ENCODE assay signal across 8 mouse cellular contexts in genomic region chr3:153943003-153943640, GRCm38 (mm10). TPM values are rescaled to one million over a fixed set of nuclear protein-coding genes. Genes with fewer than 3 reads are reported as not detected.
DNase-seq lines count a peak whose midpoint lies in the region; ATAC-seq lines count a peak whose summit lies in the region.

No protein-coding gene starts in this region.

- peak overlapping the region; percentile 87; the same call in 1 of the 2 replicates for H3K9ac ChIP-seq in lung, embryonic 15.5 days
- peak overlapping the region; percentile 76 for H3K9ac ChIP-seq in embryonic facial prominence, embryonic 14.5 days (ENCODE audit: low read depth, low read length)
- no peak overlapping the region; the same call in 1 of the 2 replicates for H3K9ac ChIP-seq in intestine, embryonic 16.5 days (ENCODE audit: low read depth, low read length)
- H3K9ac ChIP-seq in neural tube, embryonic 14.5 days (replicated peaks; ENCODE audit: low read depth, low read length), result no peak overlapping the region

- H3K4me1 ChIP-seq in lung, embryonic 15.5 days, result peaks cover 10% of the 10 kb centered on the region; the same call in 1 of the 2 replicates
- peaks cover 12% of the 10 kb centered on the region for H3K4me1 ChIP-seq in embryonic facial prominence, embryonic 14.5 days (ENCODE audit: control insufficient read depth, insufficient read depth, low read length)
- H3K4me1 ChIP-seq in intestine, embryonic 16.5 days (ENCODE audit: control insufficient read depth, insufficient read depth, low read length), result peaks cover 7% of the 10 kb centered on the region; the same call in 1 of the 2 replicates
- H3K4me1 ChIP-seq in neural tube, embryonic 14.5 days (ENCODE audit: control insufficient read depth, insufficient read depth, low read length), result 0 out of 2 replicates have a peak, but pooled peaks cover 4% of the 10 kb centered on the region

- no peaks in the 10 kb centered on the region for H3K9me3 ChIP-seq in lung, embryonic 15.5 days
- H3K9me3 ChIP-seq in embryonic facial prominence, embryonic 14.5 days (ENCODE audit: control insufficient read depth, low read length), result no peaks in the 10 kb centered on the region
- no peaks in the 10 kb centered on the region for H3K9me3 ChIP-seq in intestine, embryonic 16.5 days (ENCODE audit: control insufficient read depth, low read length)
- H3K9me3 ChIP-seq in neural tube, embryonic 14.5 days (ENCODE audit: control insufficient read depth, low read length), result no peaks in the 10 kb centered on the region

- DNase-seq in lung, postnatal 4 days, result no peak
- DNase-seq in embryonic facial prominence, embryonic 14.5 days (ENCODE audit: low spot score), result peak; percentile 85
- no peak for DNase-seq in natural killer cell, adult 2 months (ENCODE audit: low spot score in 2 of 2)
- DNase-seq in right cerebral cortex, postnatal 10 days (ENCODE audit: low spot score in 2 of 2), result no peak
- DNase-seq in B cell, adult 2 months, result no peak

- WGBS in lung, embryonic 15.5 days, result 18% methylated on average over 12 of the region's 12 CpGs
- WGBS in embryonic facial prominence, embryonic 14.5 days, result 22% methylated on average over 12 of the region's 12 CpGs
- 20% methylated on average over 12 of the region's 12 CpGs for WGBS in intestine, embryonic 16.5 days
- 32% methylated on average over 12 of the region's 12 CpGs for WGBS in neural tube, embryonic 14.5 days

- H3K27ac ChIP-seq in lung, embryonic 15.5 days, result peak overlapping the region; percentile 88; the same call in 1 of the 2 replicates
- H3K27ac ChIP-seq in embryonic facial prominence, embryonic 14.5 days (replicated peaks; ENCODE audit: low read depth, low read length), result peak overlapping the region; percentile 16; the same call in 1 of the 2 replicates
- H3K27ac ChIP-seq in intestine, embryonic 16.5 days (ENCODE audit: low read length), result peak overlapping the region; percentile 77; the same call in 1 of the 2 replicates
- H3K27ac ChIP-seq in neural tube, embryonic 14.5 days (ENCODE audit: low read depth, low read length), result no peak overlapping the region

- H3K4me2 ChIP-seq in lung, embryonic 15.5 days, result peak overlapping the region; percentile 81
- H3K4me2 ChIP-seq in embryonic facial prominence, embryonic 14.5 days (ENCODE audit: low read depth, low read length), result peak overlapping the region; percentile 68
- H3K4me2 ChIP-seq in intestine, embryonic 16.5 days (ENCODE audit: low read depth, low read length), result peak overlapping the region; percentile 53
- peak overlapping the region; percentile 71 for H3K4me2 ChIP-seq in neural tube, embryonic 14.5 days (ENCODE audit: low read depth, low read length)

- no peaks in the 10 kb centered on the region for H3K27me3 ChIP-seq in lung, embryonic 15.5 days
- H3K27me3 ChIP-seq in embryonic facial prominence, embryonic 14.5 days (replicated peaks; ENCODE audit: control insufficient read depth, insufficient read depth, low read length), result no peaks in the 10 kb centered on the region
- H3K27me3 ChIP-seq in intestine, embryonic 16.5 days (replicated peaks; ENCODE audit: control insufficient read depth, insufficient read depth, low read length), result no peaks in the 10 kb centered on the region
- no peaks in the 10 kb centered on the region for H3K27me3 ChIP-seq in neural tube, embryonic 14.5 days (ENCODE audit: control insufficient read depth, insufficient read depth, low read length)

- ATAC-seq in lung, embryonic 15.5 days (ENCODE audit: borderline replicate concordance, extremely low read depth, low FRiP score, low TSS enrichment), result no peak
- no peak for ATAC-seq in embryonic facial prominence, embryonic 14.5 days (ENCODE audit: low read depth)
- ATAC-seq in intestine, embryonic 16.5 days, result no peak
- no peak for ATAC-seq in neural tube, embryonic 14.5 days (ENCODE audit: low read depth)

- no peaks in the 10 kb centered on the region for H3K36me3 ChIP-seq in lung, embryonic 15.5 days
- H3K36me3 ChIP-seq in embryonic facial prominence, embryonic 14.5 days (ENCODE audit: control insufficient read depth, insufficient read depth, low read length), result peaks cover 27% of the 10 kb centered on the region
- no peaks in the 10 kb centered on the region; the same call in 1 of the 2 replicates for H3K36me3 ChIP-seq in intestine, embryonic 16.5 days (ENCODE audit: control insufficient read depth, insufficient read depth, low read length)
- H3K36me3 ChIP-seq in neural tube, embryonic 14.5 days (ENCODE audit: control insufficient read depth, insufficient read depth, low read length), result no peaks in the 10 kb centered on the region

- H3K4me3 ChIP-seq in lung, embryonic 15.5 days, result peak overlapping the region; percentile 87
- peak overlapping the region; percentile 83 for H3K4me3 ChIP-seq in embryonic facial prominence, embryonic 14.5 days (ENCODE audit: low read depth, low read length)
- H3K4me3 ChIP-seq in intestine, embryonic 16.5 days (ENCODE audit: low read length), result peak overlapping the region; percentile 67
- H3K4me3 ChIP-seq in neural tube, embryonic 14.5 days (ENCODE audit: low read depth, low read length), result peak overlapping the region; percentile 71

RNA-seq across cellular contexts. Expression of gene Acadm, which starts 1.3 kb away (rescaled TPM):
- polyA plus RNA-seq in lung, embryonic 15.5 days (2015; fragmentation: Nextera tagmentation; extraction: Ambion mirVana), result 53.2 and 60.5 TPM in 2 replicates
- polyA plus RNA-seq in embryonic facial prominence, embryonic 14.5 days (2014; fragmentation: Nextera tagmentation; extraction: Ambion mirVana), result 79.4 and 81.1 TPM in 2 replicates
- polyA plus RNA-seq in intestine, embryonic 16.5 days (2015; fragmentation: Nextera tagmentation; extraction: Ambion mirVana), result 146 and 152 TPM in 2 replicates
- 56.5 and 66.1 TPM in 2 replicates for polyA plus RNA-seq in neural tube, embryonic 14.5 days (2014; fragmentation: Nextera tagmentation; extraction: Ambion mirVana)

RNA-seq across cellular contexts. Expression of gene Slc44a5, which starts 30.1 kb away (rescaled TPM):
- 0.25 and 0.33 TPM in 2 replicates for polyA plus RNA-seq in lung, embryonic 15.5 days (2015; fragmentation: Nextera tagmentation; extraction: Ambion mirVana)
- 3.0 and 3.4 TPM in 2 replicates for polyA plus RNA-seq in embryonic facial prominence, embryonic 14.5 days (2014; fragmentation: Nextera tagmentation; extraction: Ambion mirVana)
- polyA plus RNA-seq in intestine, embryonic 16.5 days (2015; fragmentation: Nextera tagmentation; extraction: Ambion mirVana), result 0.56 and 0.59 TPM in 2 replicates
- polyA plus RNA-seq in neural tube, embryonic 14.5 days (2014; fragmentation: Nextera tagmentation; extraction: Ambion mirVana), result 9.2 and 9.4 TPM in 2 replicates

RNA-seq across cellular contexts. Expression of gene Rabggtb, which starts 30.3 kb away (rescaled TPM):
- polyA plus RNA-seq in lung, embryonic 15.5 days (2015; fragmentation: Nextera tagmentation; extraction: Ambion mirVana), result 48.6 and 49.6 TPM in 2 replicates
- 54.0 and 56.2 TPM in 2 replicates for polyA plus RNA-seq in embryonic facial prominence, embryonic 14.5 days (2014; fragmentation: Nextera tagmentation; extraction: Ambion mirVana)
- polyA plus RNA-seq in intestine, embryonic 16.5 days (2015; fragmentation: Nextera tagmentation; extraction: Ambion mirVana), result 49.4 and 54.2 TPM in 2 replicates
- 54.0 and 54.9 TPM in 2 replicates for polyA plus RNA-seq in neural tube, embryonic 14.5 days (2014; fragmentation: Nextera tagmentation; extraction: Ambion mirVana)

RNA-seq across cellular contexts. Expression of gene Msh4, which starts 37.2 kb away (rescaled TPM):
- polyA plus RNA-seq in lung, embryonic 15.5 days (2015; fragmentation: Nextera tagmentation; extraction: Ambion mirVana), result 0.06 and 0.11 TPM in 2 replicates
- polyA plus RNA-seq in embryonic facial prominence, embryonic 14.5 days (2014; fragmentation: Nextera tagmentation; extraction: Ambion mirVana), result 0.06 TPM in 1 of 2 replicates, not detected in the other
- 0.06 and 0.07 TPM in 2 replicates for polyA plus RNA-seq in intestine, embryonic 16.5 days (2015; fragmentation: Nextera tagmentation; extraction: Ambion mirVana)
- polyA plus RNA-seq in neural tube, embryonic 14.5 days (2014; fragmentation: Nextera tagmentation; extraction: Ambion mirVana), result 0.28 and 0.31 TPM in 2 replicates

Comparison
In these comparisons a context has a peak if more than half of its experiments do, and no peak if none do; other contexts are left out.
1. H3K9ac ChIP-seq: peak in lung, embryonic 15.5 days (single experiment) and embryonic facial prominence, embryonic 14.5 days (single experiment); none in intestine, embryonic 16.5 days (single experiment) and neural tube, embryonic 14.5 days (single experiment).
2. Peak in every context shown above with its lines, with median percentiles within 50 percentile points of each other: H3K4me2 ChIP-seq and H3K4me3 ChIP-seq.